Mouse (Mus musculus): ENCODE results near the gene Fbxo45. TPM values are rescaled to one million over a fixed set of nuclear protein-coding genes. Genes with fewer than 3 reads are reported as not detected.

The Fbxo45 gene
- polyA plus RNA-seq (2021) = 11.0 TPM

- ChIA-PET POLR2A (no interaction called here), CTCF (interaction anchor here (1.1 kb wide), 1 partner anchor 14 kb away, joined by 3 read pairs; no protein-coding TSS in a partner anchor)
- peak; percentile 89 for ATAC-seq
- no peaks in the 10 kb centered on the region for H3K27me3 ChIP-seq
- in situ Hi-C loops (cut with MboI; ENCODE audit: low pct_unique_long_range_greater_than_20kb) = no loop called here
- peak; percentile 74 for DNase-seq (ENCODE audit: low read depth, low spot score)
- no peak for TF ChIP-seq CTCF (IDR thresholded peaks at IDR 0.05)
Observed at GRCm38 (mm10) chr16:32246952-32247370, at the start of gene Fbxo45, which contains the start of gene Wdr53. Fbxo45 (minus strand) TSS chr16:32247158. Wdr53 (plus strand) TSS chr16:32247227.

GRCm38 (mm10) chr16:32291821-32292220 is 44.9 kb upstream of the Fbxo45 start:
- DNase-seq (ENCODE audit: low read depth, low spot score) (no peak), ATAC-seq (no peak)
- TF ChIP-seq CTCF (IDR thresholded peaks at IDR 0.05) = no peak
- no peaks in the 10 kb centered on the region for H3K27me3 ChIP-seq
- ChIA-PET CTCF (no interaction called here), POLR2A (no interaction called here)
- in situ Hi-C loops (cut with MboI; ENCODE audit: low pct_unique_long_range_greater_than_20kb) = no loop called here

GRCm38 (mm10) chr16:32282608-32283007 is 35.6 kb upstream of the Fbxo45 start:
- in situ Hi-C loops (cut with MboI; ENCODE audit: low pct_unique_long_range_greater_than_20kb) = no loop called here
- no peaks in the 10 kb centered on the region for H3K27me3 ChIP-seq
- ChIA-PET POLR2A (interaction anchor here (1.0 kb wide), 1 partner anchor 21 kb away, joined by 3 read pairs; no protein-coding TSS in a partner anchor), CTCF (interaction anchor here (1.2 kb wide), 1 partner anchor 10 kb away, joined by 6 read pairs; no protein-coding TSS in a partner anchor)
- DNase-seq (ENCODE audit: low read depth, low spot score) (no peak), ATAC-seq (no peak)
- TF ChIP-seq CTCF (IDR thresholded peaks at IDR 0.05) = no peak

- ChIA-PET POLR2A (interaction anchor here (0.5 kb wide), 1 partner anchor 865 kb away, joined by 3 read pairs; no protein-coding TSS in a partner anchor), CTCF (no interaction called here)
- ATAC-seq (no peak), DNase-seq (ENCODE audit: low read depth, low spot score) (no peak)
- no peaks in the 10 kb centered on the region for H3K27me3 ChIP-seq
- in situ Hi-C loops (cut with MboI; ENCODE audit: low pct_unique_long_range_greater_than_20kb) = no loop called here
- TF ChIP-seq CTCF (IDR thresholded peaks at IDR 0.05) = no peak
Observed at GRCm38 (mm10) chr16:32280211-32280610, 33.3 kb upstream of the Fbxo45 start.

GRCm38 (mm10) chr16:32278396-32278795 is 31.4 kb upstream of the Fbxo45 start:
- DNase-seq (ENCODE audit: low read depth, low spot score) = no peak
- in situ Hi-C loops (cut with MboI; ENCODE audit: low pct_unique_long_range_greater_than_20kb) = no loop called here
- ChIA-PET POLR2A (no interaction called here), CTCF (no interaction called here)
- no peak for TF ChIP-seq CTCF (IDR thresholded peaks at IDR 0.05)
- no peak for ATAC-seq
- no peaks in the 10 kb centered on the region for H3K27me3 ChIP-seq

GRCm38 (mm10) chr16:32277308-32278256 is 30.6 kb upstream of the Fbxo45 start, which contains the start of gene Rnf168:
Rnf168 (plus strand) TSS chr16:32277459.
- in situ Hi-C loops (cut with MboI; ENCODE audit: low pct_unique_long_range_greater_than_20kb) = no loop called here
- CTCF ChIA-PET = no interaction called here

GRCm38 (mm10) chr16:32275830-32276229 is 28.9 kb upstream of the Fbxo45 start:
- ATAC-seq = no peak
- no peaks in the 10 kb centered on the region for H3K27me3 ChIP-seq
- no peak for DNase-seq (ENCODE audit: low read depth, low spot score)
- ChIA-PET CTCF (no interaction called here), POLR2A (no interaction called here)
- TF ChIP-seq CTCF (IDR thresholded peaks at IDR 0.05) = no peak
- in situ Hi-C loops (cut with MboI; ENCODE audit: low pct_unique_long_range_greater_than_20kb) = no loop called here

More at GRCm38 (mm10) chr16:32277308-32278256, 30.6 kb upstream of the Fbxo45 start, which contains the start of gene Rnf168:
- H3K27me3 ChIP-seq = no peaks in the 10 kb centered on the region
- DNase-seq (ENCODE audit: low read depth, low spot score) (peak; percentile 34), ATAC-seq (peak; percentile 76)
- TF ChIP-seq CTCF (IDR thresholded peaks at IDR 0.05) = no peak
- POLR2A ChIA-PET = interaction anchor here (0.6 kb wide), 1 partner anchor 104 kb away, joined by 3 read pairs; no protein-coding TSS in a partner anchor

GRCm38 (mm10) chr16:32275041-32275440 is 28.1 kb upstream of the Fbxo45 start:
- CTCF ChIA-PET = no interaction called here

GRCm38 (mm10) chr16:32273338-32273737 is 26.4 kb upstream of the Fbxo45 start:
- in situ Hi-C loops (cut with MboI; ENCODE audit: low pct_unique_long_range_greater_than_20kb) = loop anchor here (25.0 kb wide), 1 partner anchor 189 kb away; no protein-coding TSS in a partner anchor
- DNase-seq (ENCODE audit: low read depth, low spot score) = no peak
- ATAC-seq = no peak
- CTCF ChIA-PET = interaction anchor here (1.1 to 2.9 kb wide), 3 partner anchors 8 to 11 kb away, joined by 3 to 10 read pairs (median 6); no protein-coding TSS in a partner anchor
- POLR2A ChIA-PET = no interaction called here
- peak; percentile 60 for TF ChIP-seq CTCF (IDR thresholded peaks at IDR 0.05)
- H3K27me3 ChIP-seq = no peaks in the 10 kb centered on the region

More at GRCm38 (mm10) chr16:32275041-32275440, 28.1 kb upstream of the Fbxo45 start:
- DNase-seq (ENCODE audit: low read depth, low spot score) (no peak), ATAC-seq (no peak)
- TF ChIP-seq CTCF (IDR thresholded peaks at IDR 0.05) = no peak
- in situ Hi-C loops (cut with MboI; ENCODE audit: low pct_unique_long_range_greater_than_20kb) = no loop called here
- POLR2A ChIA-PET = no interaction called here
- H3K27me3 ChIP-seq = no peaks in the 10 kb centered on the region

- POLR2A ChIA-PET = no interaction called here
- DNase-seq (ENCODE audit: low read depth, low spot score) = no peak
- ATAC-seq = no peak
- no peak for TF ChIP-seq CTCF (IDR thresholded peaks at IDR 0.05)
- CTCF ChIA-PET = interaction anchor here (2.9 kb wide), 1 partner anchor 9 kb away, joined by 10 read pairs; no protein-coding TSS in a partner anchor
- peaks cover 3% of the 10 kb centered on the region for H3K27me3 ChIP-seq
- in situ Hi-C loops (cut with MboI; ENCODE audit: low pct_unique_long_range_greater_than_20kb) = loop anchor here (25.0 kb wide), 1 partner anchor 191 kb away; no protein-coding TSS in a partner anchor
Observed at GRCm38 (mm10) chr16:32271291-32271690, 24.3 kb upstream of the Fbxo45 start, which contains the start of gene Smco1. Smco1 (plus strand) TSS chr16:32271468.
